Mouse (Mus musculus) right cerebral cortex, postnatal 14 days (tissue): ENCODE measurements at regions not wholly inside any gene's neighbourhood (a gene's known extent, or its start where the extent isn't known, plus 50 kb on each side); places are given as distances from the start of the nearest gene placed in this dataset.

Source experiments
- DNase-seq: peaks from one replicate; pipeline ENCODE4 v3.0.0; 2022

GRCm38 (mm10) chr3:38695836-38696235 lies 190.9 kb upstream of the Fat4 start:
- DNase-seq: no peak

DNA sequence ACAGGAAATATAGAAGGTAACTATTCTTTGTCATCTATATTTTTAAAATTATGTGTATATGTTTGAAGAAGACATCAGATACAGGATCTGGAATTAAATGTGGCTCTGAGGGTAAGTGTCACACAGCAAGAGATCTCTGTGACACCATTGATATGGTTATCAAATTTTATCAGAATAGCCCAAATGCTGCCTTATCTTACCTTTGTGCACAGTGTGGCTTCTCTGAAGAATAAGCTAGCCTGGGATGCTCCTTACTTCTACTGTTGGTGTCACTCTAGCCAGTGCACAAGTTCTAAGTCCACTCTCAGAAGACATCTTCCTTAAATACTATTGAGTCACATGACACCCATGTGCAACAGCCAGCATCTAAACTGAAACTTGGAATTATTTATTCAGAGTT lies 194.0 kb upstream of the Fat4 start:
- DNase-seq: no peak

- DNase-seq: no peak
Measured at GRCm38 (mm10) chr3:38684247-38684991, 199.8 kb upstream of the Ankrd50 start.

GRCm38 (mm10) chr3:38663670-38664494 lies 179.2 kb upstream of the Ankrd50 start:
- DNase-seq: no peak

DNA sequence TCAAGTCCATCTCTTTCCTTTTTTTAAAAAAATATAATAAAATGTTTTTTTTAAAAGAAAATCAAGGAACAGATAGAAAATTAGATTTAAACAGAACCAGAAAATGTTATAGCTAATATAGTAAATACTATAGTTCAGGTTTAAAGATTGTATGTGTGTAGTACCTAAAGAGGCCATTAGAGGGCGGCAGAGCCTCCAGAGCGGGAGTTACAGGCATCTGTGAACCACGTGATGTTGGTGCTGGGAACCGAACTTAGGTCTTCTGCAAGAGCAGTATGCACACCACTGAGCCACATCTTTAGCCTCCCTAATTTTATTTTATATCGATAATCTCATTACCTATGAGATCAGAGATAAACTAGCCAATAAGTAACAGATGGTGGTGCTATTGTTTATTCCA lies 178.4 kb upstream of the Ankrd50 start:
- DNase-seq: no peak

- no peak for DNase-seq
Measured at GRCm38 (mm10) chr3:38656790-38657189, 172.1 kb upstream of the Ankrd50 start.

GRCm38 (mm10) chr3:38653928-38654327 lies 169.3 kb upstream of the Ankrd50 start:
- no peak for DNase-seq

DNA sequence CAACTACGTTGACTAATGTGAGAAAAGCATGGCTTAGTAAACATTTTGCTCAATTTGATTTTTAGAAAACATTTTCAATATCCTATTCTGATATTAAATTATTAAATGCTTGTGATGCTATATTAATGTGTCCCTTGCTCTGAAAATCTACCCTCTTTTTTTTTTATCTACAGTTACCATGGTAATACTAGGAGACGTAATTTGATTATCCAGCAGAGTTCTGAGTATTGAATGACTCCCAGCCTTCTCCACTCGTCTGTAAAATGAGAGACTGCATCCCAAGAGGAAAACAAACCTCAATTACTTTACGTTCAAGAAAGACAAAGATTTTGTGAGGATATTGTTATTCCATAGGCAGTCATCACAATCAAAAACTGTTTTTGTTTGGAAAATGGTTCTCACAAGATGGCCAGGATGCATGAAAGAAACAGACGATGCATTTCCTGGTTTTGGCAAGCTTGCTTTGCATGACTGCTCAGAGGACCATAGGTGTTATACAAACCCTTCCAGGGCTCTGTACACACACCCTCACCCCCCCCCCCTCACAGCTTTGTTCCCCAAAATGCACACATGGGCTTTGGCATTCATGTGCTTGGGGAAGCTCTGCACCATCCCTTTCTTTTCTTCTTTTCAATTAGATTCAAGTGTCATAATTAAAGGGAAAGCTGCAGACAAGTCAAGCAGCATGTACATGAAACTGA lies 168.5 kb upstream of the Ankrd50 start:
- DNase-seq: no peak

GRCm38 (mm10) chr3:38650176-38650575 lies 165.5 kb upstream of the Ankrd50 start:
- DNase-seq: no peak

DNA sequence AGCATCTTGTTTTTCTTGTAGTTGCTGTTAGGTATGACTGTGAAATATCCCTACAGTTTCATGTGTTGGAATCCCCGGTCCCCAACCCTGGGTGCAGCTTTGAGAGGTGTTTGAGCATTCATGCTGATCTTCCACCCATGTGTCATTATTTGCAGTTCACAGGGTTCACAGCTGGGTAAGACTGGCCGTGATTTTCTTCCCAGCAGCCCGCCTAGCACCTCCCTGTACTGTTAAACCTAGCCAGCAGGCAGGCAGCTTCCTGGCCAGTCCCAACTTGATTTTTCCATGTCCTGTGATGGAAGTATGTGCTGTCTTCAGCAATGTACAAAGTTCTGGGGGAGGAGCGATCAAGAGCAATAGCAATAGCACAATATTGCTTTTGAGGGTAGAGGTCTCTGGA lies 164.0 kb upstream of the Ankrd50 start:
- DNase-seq: no peak

DNA sequence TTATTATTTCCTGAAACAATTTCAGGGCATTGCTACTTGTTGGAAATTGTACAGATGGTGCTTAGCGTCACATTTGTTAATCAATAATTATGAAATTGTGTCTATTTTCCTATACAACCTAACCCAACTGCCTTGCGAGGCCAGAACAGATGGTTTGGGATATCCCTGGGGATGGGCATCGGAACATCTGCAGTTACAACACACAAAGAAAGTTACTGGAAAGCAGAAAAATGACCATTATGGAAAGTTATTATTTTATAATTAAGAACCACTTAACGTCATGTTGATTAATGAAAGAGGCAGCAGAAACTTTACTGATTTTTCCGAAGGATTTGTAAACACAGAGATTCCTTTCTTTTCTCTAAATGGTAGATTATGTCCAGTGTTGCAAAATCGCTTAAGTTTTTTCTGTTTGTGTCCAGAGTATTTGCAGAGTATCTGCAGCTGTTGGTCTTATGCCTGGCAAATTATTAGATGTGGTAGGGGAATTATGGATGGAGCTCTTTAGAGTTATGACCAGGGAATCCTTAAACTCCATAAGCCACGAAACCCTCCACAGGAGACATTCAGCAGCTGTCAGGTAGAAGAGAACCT lies 163.2 kb upstream of the Ankrd50 start:
- no peak for DNase-seq

GRCm38 (mm10) chr3:38641733-38642132 lies 157.1 kb upstream of the Ankrd50 start:
- no peak for DNase-seq

DNA sequence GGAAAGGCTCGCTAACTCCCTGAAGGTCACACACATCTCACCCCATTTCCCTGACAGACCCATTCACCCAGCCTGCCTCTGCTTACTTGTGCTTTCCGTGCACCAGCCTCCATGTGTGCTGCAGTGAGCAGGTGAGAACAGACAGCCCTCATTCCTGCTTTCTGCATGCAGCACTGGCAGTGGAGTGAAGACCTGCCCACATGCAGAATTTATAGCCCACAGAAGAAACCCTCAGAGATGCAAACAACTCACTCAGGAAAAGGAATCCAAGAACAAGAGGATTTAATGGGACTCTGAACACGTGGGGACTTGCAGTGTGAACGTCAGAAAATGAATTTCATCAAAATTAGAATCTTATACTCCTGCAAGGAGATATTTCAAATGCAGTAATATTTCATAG lies 152.2 kb upstream of the Ankrd50 start:
- DNase-seq: no peak

GRCm38 (mm10) chr3:38633347-38633746 lies 148.7 kb upstream of the Ankrd50 start:
- no peak for DNase-seq

DNA sequence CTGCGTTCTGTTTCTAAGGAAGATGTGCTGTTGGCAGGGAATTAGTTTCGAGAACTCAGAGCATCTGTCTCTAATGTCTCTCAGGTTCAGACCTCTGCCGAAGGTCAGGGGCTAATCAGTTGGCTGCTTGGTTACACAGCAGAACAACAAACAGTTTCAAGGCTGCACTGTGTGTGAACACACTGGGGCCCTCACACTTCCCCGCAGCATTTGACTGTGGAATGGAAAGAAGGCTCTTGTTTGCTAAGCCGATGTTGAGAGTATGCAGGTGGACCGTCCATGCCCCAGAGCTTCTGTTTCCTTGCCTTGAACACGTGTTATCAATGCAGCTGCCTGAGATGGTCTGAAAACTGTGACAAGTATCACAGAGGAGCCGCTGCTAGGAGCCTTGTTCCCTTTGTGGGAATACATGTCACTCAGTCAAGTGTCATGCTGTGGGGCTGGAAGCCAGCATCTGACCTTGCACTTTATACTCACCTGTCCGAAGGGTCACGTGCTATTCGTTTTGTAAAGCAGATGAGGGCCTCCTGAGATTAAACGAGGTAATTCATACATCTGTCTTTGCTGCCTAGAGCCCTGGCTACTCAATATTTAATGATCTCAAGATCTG lies 141.0 kb upstream of the Ankrd50 start:
- no peak for DNase-seq

GRCm38 (mm10) chr3:38617989-38618388 lies 133.3 kb upstream of the Ankrd50 start:
- no peak for DNase-seq

GRCm38 (mm10) chr3:38617217-38617616 lies 132.6 kb upstream of the Ankrd50 start:
- DNase-seq: no peak

- no peak for DNase-seq
Measured at GRCm38 (mm10) chr3:38613706-38614105, 129.1 kb upstream of the Ankrd50 start.

DNA sequence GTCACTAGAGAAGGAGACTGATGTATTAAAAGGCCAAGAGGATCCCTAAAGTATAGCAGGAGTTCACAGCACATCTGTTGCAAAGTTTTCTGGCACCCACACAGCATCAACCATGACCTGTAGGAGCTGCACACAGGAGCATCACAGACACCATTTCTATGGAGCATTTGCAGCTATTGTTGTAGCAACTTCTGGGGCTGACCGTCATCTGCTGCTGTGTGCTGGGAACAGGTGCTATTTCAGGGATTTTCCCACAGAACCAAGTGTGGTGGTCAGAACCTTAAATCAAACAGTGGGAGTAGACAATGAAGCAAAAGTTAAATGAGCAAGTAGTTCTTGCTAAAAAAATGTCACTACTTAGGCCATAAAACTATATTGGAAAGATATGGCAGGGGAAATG lies 106.9 kb upstream of the Ankrd50 start:
- DNase-seq: no peak

DNA sequence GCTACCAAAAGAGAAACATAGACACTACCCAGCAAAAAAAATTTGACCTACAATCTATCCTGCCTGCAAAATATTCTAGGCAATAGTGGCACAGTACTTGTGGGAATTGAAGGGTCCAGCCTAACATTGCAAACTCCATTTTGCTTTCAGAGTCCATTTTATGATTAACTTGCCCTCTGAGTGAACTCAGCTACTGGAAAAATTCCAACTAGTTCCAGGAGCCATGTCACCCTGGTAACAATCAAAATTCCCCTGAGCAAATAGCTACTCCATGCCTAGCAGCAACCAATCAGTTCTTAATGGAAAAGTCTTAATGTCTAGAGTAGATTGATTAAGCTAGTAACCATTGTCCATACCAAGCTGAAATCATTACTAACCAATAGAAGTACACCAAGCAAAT lies 104.3 kb upstream of the Ankrd50 start:
- no peak for DNase-seq

GRCm38 (mm10) chr3:38585509-38585908 lies 100.9 kb upstream of the Ankrd50 start:
- no peak for DNase-seq

DNA sequence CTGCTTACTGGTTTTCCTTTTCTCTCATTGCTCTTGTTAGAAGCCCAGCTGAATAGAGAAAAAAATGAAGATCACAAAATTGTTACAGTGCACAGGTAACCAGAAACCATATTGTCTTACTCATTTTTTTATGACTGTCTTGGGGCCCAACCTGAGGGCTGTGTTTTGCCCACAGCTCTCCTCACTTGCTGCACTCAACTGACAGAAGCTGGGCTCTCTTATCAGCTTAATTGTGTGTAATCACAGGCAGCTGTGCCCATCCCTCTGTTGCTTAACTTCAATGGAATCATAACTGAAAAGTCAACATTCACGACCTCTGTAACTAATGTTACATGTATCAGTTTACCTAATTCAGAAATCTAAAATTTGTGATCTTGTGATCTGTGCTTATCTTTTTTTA lies 95.1 kb upstream of the Ankrd50 start:
- DNase-seq: no peak
